Mouse (Mus musculus) layer of hippocampus, adult 8-10 months (tissue): Measurements from ENCODE around the gene Cacna1d. TPM values are rescaled to one million over a fixed set of nuclear protein-coding genes. Genes with fewer than 3 reads are reported as not detected.
A peak's percentile ranks its signal among the peaks of the same experiment; 100 is the strongest.

Experiments used
- DNase-seq, 2 experiments: peaks; one replicate each; pipeline ENCODE4 v3.0.0; 2022; ENCODE audit warnings: low spot score in 2 of 2
- total RNA-seq, 4 experiments: library from RNA; stranded (reverse); gene quantifications; 2 replicates each; pipeline ENCODE4 v1.2.4; 2022

Gene Cacna1d
- total RNA-seq, 4 experiments from 2014 or later = 42.2 to 55.3 (median 50.8) TPM

GRCm38 (mm10) chr14:30218114-30218513 lies 273.1 kb downstream of the Cacna1d start:
- peak; percentile 36 to 68 for DNase-seq

- DNase-seq = no peak
These were observed 274.1 kb downstream of the Cacna1d start for GRCm38 (mm10) chr14:30217124-30217523.

GRCm38 (mm10) chr14:30208156-30208555 lies 283.1 kb downstream of the Cacna1d start:
- DNase-seq = no peak

GRCm38 (mm10) chr14:30205821-30206220 lies 285.4 kb downstream of the Cacna1d start:
- no peak for DNase-seq

- no peak for DNase-seq
These were observed 286.7 kb downstream of the Cacna1d start for GRCm38 (mm10) chr14:30204526-30204925.

- no peak for DNase-seq
These were observed 290.9 kb downstream of the Cacna1d start for GRCm38 (mm10) chr14:30200310-30200709.

- DNase-seq = no peak
These were observed 292.4 kb downstream of the Cacna1d start for GRCm38 (mm10) chr14:30198882-30199281.

- no peak for DNase-seq
These were observed 293.1 kb downstream of the Cacna1d start for GRCm38 (mm10) chr14:30198116-30198515.

- DNase-seq = no peak
These were observed 294.3 kb downstream of the Cacna1d start for GRCm38 (mm10) chr14:30196959-30197358.

GRCm38 (mm10) chr14:30196235-30196634 lies 295.0 kb downstream of the Cacna1d start:
- DNase-seq = no peak

- DNase-seq = no peak
These were observed 300.8 kb downstream of the Cacna1d start for GRCm38 (mm10) chr14:30190308-30190971.

- DNase-seq = no peak
These were observed 305.5 kb downstream of the Cacna1d start for GRCm38 (mm10) chr14:30185616-30186274.

- DNase-seq = no peak
These were observed 306.7 kb downstream of the Cacna1d start for GRCm38 (mm10) chr14:30184445-30185152.

- DNase-seq = no peak
These were observed 307.2 kb downstream of the Cacna1d start for GRCm38 (mm10) chr14:30184013-30184412.

- no peak for DNase-seq
These were observed 308.4 kb downstream of the Cacna1d start for GRCm38 (mm10) chr14:30182624-30183524.

GRCm38 (mm10) chr14:30178306-30178705 lies 312.9 kb downstream of the Cacna1d start:
- DNase-seq = no peak

GRCm38 (mm10) chr14:30177850-30178249 lies 313.4 kb downstream of the Cacna1d start:
- DNase-seq = no peak

GRCm38 (mm10) chr14:30175362-30175761 lies 315.9 kb downstream of the Cacna1d start:
- no peak for DNase-seq

GRCm38 (mm10) chr14:30172821-30173755 lies 318.2 kb downstream of the Cacna1d start:
- DNase-seq = no peak

GRCm38 (mm10) chr14:30171593-30171992 lies 319.7 kb downstream of the Cacna1d start:
- DNase-seq = no peak
